In the genomic region with DNA sequence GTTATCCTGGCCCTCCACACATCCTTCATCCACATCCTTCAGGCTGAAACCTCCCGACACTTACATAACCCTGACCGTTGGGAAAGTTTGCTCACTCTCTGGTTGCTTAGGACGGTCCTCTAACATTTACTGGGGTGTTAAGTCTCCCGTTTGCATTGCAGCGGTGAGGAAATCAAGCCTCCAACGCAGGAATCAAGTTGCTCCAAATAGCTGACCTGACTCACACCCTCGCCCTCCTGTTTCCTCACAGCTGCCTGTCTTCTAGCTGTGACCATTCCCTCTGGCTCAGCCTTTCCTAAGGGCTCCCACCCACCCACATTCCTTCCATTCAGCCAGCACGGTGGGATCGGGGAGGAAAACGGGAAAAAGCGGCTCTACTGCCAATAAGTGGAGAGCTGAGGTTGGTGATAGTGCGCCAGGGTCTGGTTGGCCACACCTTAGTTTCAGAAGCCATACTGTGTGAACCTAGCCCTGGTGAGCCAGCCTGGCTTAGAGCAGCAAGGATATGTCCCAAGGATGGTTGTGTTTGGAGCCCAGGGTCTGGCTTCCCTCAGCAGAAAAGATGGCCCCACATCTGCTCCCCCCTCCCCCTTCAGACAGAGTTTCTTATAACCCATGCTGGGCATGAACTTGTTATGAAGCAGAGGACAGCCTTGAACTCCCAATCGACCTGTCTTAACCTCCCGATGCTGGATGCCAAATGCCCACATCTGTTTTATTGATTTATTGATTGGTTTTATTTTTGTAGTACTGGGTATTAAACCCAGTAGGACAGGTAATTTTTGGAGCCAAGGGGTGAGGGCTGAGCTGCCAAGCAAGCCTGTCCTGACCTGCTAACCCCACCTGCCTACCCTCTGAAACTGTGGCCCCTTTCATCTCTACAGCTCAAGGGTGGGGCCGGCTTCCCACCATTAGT, we compare ENCODE assay signal across 1 mouse cellular context.
TF ChIP-seq lines count a peak whose summit lies in the region.

No protein-coding gene starts in this region.

TF ChIP-seq in ES-E14, 5 proteins besides CTCF, POLR2A, EP300 and RAD21:
- TF ChIP-seq MAFK (IDR thresholded peaks at IDR 0.05; ENCODE audit: insufficient read depth, low read depth, low read length) (no peak), ZC3H11A (IDR thresholded peaks at IDR 0.05; ENCODE audit: borderline replicate concordance, low read depth, low read length) (no peak), ZNF384 (IDR thresholded peaks at IDR 0.05; ENCODE audit: low read depth, low read length) (no peak)
